Mouse (Mus musculus): ENCODE data around the gene Rnf130. TPM values are rescaled to one million over a fixed set of nuclear protein-coding genes. Genes with fewer than 3 reads are reported as not detected.
A peak's percentile ranks its signal among the peaks of the same experiment; 100 is the strongest.
"Not testable (repeated sequence)": the region's sequence is repeated elsewhere in the genome, so short reads cannot be mapped to it uniquely, and the experiment has no call there.

Rnf130 gene
- total RNA-seq, 2 experiments from 2014 or later = 41.3 to 44.0 TPM

DNA sequence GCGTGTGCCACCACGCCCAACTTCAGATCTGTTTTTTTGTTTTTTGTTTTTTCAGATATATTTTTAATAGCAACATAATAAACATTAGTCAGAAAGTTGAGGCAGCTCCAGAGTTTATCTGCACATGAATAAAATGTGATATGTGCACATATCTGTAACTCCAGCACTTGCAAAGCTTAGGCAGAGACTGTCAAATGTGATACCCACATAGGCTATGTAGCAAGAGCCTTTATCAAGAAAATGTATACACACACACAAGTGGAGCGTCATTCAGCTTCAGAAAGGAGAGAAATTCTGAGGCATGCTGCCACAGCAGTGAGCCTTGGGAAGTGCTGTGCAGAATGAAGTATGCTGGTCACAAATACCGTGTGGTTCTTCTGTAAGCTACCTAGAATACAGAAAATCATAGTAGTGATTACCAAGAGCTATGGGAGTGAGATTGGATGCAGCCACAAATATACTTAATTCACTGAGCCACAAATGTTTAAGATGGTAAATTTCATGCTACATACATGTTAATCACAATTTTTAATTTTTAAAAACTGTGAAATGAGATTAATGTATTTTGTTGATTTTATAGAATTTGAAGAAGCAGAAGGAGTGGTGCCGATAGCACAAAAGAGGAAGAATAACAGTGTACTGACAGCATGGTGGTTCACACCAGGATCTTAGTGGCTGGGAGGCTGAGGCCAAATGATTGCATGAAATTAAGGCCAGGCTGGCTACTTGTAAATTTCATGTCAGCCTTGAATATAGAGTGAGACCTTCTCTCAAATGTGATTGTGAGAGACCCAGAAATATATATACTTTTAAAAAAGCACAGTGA lies 56.4 kb downstream of the Rnf130 start:
- no peak for DNase-seq (ENCODE audit: low spot score in 2 of 2)

DNA sequence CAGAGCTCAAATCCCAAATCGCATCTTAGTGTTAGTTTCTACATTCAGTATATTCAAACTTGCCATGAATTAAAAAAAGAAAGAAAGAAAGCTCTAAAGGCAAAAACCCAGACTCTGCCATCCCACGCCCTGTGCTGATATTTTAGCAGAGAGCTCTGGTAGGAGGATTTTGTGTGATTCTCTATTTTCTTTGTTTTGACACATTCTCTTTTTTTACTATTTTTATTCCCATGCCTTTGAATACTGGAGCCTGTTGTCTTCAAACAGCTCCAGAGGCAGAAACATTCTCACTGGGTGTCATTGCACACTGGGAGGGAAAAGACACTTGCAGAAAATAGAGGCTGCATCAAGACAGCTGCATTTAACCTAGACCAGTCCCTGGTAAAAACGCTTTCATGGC lies 61.1 kb downstream of the Rnf130 start:
- no peak for DNase-seq (ENCODE audit: low spot score in 2 of 2)

DNA sequence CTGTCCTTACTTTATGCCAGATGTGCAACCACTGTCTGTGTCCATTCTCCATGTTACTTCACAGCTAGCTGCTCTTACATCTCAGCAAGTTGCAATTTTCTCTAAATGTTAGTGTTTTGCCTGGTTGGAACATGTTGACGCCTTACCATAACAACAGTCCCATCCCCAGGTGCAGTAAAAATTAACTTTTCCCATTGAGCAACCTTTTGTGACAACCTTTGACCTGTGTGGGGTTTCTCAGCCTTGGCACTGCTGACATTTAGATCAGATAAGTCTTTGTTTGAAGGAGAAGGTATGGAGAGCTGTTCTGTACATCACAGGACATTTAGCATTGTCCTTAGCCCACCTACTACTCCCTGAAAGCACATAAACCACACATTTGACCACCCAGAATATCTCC lies 64.7 kb downstream of the Rnf130 start:
- DNase-seq (ENCODE audit: low spot score in 2 of 2) = no peak

DNA sequence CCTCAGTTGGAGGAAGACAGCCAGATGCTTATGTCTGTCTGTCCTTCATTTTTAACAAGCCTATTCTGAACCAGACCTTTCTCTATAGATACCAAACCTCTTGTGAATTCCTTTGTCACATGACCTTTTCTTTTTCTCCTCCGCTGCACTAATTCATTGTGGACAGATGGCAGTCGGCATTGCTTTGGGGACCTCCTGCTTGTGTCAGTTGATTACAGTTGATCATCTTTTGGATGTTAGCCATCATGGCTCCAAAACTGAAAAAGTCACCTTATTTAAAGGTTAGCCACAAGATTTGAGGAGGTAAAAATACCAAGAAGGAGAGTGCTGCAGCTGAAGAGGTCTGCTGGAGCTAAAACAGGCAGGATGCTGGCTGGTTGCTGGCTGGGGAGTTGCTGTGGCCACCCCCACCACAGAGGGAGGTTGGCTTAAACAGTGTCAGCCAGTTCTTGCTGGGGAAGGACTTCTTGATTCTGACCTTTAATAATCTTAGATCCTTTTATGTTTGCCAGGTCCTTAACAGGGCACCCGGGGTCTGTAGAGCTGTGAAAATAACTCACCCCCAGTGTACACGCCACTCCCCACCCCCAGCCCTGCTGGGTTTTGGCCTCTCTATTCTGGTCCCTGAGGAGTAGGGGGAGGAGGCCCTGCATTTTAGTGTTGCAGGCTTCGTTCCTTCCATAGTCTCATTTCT lies 66.0 kb downstream of the Rnf130 start:
- no peak for DNase-seq (ENCODE audit: low spot score in 2 of 2)

DNA sequence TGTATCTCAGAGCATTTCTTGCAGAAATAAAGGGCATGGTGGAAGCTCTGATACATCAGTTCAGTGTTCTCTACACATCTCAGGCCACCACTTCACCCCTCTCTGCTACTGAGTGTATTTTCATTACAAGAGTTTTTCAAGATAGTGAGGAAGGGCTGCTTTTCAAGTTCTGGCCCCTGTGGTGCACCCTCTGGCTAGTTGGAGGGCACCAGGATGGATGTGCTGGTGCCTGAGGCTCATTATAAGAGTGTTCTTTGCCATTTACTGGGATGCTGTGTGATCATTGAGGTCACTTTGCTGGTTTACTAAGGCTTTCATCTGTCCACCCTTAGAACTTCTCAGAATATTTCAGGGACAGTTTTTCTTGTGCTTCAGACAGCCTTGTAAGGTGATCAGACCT lies 66.5 kb downstream of the Rnf130 start:
- DNase-seq (ENCODE audit: low spot score in 2 of 2) = no peak

DNA sequence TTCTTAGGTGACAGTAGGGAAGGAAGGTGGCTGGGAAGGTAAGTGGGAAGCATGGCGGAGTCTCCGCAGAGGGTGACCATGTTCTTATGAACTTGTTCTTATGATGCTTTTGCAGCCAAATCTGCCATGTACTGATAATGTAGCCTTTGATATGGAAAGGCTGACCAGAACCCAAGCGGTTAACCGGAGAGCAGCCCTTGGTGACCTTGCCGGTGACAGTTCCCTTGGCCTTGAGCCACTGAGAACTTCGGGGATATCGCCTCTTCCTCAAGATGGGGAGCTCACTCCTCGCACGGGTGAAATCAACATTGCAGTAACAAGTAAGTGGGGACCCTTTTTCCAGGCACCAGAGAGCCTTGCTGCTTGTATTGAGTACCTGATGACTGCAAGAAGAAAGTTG lies 70.5 kb downstream of the Rnf130 start:
- DNase-seq (ENCODE audit: low spot score in 2 of 2) = no peak

DNA sequence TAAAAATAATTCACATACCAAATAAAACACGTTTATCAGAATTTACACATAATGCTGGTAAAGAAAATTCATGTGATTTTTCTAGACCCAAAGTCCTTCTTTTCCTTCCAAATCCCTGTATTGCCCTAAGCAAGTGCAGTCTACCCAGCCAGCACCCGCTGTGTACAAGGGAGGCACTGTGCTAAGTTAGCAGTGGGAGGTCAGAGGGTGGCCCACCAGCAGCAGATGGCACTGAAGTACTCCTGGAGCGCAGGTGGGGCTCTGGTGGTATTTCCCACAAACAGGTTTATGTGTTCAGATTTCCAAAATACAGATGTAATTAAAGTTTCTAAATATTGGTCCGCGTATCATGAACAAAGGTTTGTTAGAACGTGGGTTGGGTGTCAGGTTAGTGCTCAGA lies 71.9 kb downstream of the Rnf130 start:
- DNase-seq (ENCODE audit: low spot score in 2 of 2) = no peak

DNA sequence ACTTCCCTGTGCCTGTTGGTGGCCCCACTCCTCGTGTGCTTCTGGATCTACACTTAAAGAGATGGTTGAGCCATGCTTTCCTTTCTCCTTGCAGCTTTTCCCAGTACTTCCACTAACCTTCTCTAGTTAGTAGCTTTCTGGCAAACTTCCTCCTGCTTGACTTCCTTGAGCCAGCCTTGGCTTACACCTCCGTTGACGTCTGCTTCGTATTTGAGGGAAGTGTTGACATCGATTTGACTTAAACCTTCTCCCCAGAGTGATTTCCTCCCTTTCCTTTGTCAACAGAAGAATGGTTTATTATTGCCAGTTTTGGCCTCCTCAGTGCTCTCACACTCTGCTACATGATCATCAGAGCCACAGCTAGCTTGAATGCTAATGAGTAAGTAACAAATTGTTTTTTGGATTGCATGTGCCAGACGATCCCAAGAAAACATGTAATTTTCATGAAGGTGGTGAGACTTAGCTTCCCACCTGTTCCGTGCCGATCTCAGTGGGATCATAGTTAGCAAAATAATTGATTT lies 73.9 kb downstream of the Rnf130 start:
- DNase-seq (ENCODE audit: low spot score in 2 of 2) = no peak

DNA sequence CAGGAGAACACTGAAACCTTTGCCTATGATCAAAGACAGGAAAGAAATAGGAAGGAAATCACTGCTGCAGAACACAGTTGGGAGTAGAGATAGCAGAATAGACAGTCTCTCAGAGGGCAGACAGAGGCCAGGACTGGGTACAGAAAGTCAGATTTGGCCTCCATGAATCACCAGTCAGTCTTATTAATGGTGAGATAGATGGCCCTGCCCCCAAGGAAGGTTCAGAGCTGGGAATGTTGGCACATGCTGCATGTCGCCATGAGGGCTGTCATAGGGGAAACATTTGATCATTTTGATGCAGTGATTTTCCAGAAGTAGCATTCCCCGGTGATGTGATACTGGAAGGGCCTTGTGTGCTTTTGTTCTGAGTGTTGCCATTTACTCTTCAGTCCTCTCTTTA lies 74.5 kb downstream of the Rnf130 start:
- DNase-seq (ENCODE audit: low spot score in 2 of 2) = no peak

DNA sequence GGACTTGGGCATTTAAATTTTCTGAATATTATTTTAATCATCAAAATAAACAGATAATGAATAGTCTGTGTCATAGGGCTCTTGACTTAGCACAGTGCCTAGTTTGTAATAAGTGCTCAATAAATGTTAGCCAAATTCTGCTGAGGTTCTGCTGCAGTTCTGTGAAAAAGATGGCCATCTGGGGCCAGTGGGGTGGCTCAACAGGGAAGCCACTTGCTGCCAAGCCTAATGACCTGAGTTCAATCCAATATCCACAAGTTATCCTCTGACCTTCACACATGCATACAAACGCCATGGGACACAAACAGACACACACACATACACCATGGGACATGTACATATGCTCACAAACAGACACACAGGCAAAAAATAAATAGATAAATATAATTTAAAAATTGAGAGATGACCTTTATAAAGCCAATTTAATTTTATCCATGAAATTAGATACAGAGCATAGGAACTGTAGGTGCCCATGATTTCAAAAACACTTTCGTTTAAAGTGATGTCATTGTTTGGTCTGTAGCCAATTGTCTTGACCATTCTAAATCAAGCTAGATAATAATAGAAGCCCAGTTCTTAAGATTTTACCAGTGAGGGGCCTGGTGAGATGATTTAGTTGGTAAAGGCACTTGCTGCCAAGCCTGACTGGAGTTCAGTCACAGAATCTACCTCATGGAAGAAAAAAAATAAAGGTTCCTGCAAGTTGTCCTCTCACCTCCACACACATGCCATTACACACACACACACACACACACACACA lies 75.6 kb downstream of the Rnf130 start:
- DNase-seq (ENCODE audit: low spot score in 2 of 2) = no peak

DNA sequence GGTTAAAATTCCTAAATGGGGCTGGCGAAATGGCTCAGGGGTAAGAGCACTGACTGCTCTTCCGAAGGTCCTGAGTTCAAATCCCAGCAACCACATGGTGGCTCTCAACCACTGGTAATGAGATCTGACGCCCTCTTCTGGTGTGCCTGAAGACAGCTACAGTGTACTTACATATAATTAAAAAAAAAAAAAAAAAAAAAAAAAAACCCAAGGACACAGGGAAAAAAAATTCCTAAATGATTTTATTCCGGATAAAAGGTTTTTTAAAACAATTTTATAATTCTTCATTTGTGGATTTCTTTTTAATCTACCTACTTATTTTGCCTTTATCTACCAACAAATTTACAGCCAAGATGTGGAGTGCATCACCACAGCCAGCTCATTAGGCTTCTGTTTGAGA lies 76.8 kb downstream of the Rnf130 start:
- not testable (repeated sequence) for DNase-seq (ENCODE audit: low spot score in 2 of 2)

DNA sequence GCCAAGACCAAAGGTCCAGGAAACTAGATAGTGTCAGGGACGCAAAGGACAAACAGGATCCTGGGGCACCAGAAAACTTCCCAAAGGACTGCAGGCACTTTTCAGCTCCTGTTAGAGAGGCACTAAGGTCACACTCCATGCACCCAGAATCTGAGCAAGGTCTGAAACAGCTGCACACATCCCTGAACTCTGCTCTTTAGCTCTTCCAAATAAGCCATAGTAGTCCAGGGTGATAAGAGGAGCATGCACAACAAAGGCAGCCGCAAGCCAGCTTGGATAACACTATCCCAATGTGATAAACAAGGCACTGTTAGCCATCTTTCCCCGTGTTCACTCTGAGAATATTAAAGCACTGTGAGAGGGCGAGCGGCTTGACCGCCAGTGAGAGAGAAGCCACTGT lies 78.9 kb downstream of the Rnf130 start:
- DNase-seq (ENCODE audit: low spot score in 2 of 2) = no peak

DNA sequence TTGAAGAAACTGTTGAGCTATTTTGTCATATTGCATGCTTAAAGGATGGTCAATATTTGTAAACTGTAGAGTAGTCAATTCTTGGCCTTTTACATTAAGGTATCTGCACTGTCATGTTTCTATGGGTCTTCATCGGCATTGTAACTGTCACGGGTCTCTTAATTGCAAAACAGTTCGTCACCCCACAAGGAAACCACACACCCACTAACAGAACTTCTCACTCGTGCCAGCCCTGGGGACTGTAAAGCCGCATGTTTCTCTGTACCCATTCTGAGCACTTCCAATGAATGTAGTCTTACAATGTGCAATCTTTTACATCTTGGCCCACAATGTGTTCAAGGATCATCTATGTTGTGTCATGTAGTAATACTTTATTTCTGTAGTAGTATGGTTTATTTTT lies 80.1 kb downstream of the Rnf130 start:
- no peak for DNase-seq (ENCODE audit: low spot score in 2 of 2)

DNA sequence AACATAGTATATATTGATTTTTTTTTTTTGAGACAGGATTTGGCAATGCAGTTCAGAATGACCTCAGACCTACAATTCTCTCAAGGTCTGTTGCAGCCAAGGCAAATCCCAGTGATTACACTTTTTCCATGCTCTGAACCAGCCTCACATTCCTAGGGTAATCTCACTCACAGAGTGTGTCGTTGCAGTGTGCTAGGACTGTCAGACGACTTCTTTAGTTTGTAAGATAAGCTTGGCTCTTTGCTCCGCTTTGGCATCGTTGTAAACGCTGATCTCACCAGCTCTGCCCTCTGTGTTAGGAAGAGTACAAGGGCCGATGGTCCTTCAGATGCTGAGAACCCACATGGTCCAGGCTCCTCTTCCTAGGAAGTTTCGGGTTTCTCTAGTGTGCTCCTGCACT lies 80.9 kb downstream of the Rnf130 start:
- peak in 1 of 2 experiments; percentile 15 for DNase-seq (ENCODE audit: low spot score in 2 of 2)

DNA sequence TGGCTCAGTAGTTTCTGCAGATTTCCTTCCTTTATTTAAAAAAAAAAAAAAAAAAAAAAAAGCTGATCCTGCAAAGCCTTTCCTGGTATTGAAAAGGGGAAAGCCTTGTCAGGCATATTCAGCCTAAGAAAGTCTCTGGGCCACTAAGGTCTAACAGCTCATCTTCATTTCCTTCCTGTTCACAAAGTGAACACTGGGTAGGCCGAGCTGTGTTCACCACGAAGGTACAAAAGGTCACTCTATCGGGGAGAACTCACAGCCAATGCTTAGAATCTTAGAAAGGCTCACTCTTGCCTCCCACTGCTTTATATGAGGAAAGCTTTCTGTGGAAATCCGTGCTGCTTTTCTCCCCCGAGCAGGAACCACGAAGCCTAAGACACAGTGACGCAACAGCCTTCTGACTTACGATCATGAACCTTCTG lies 83.7 kb downstream of the Rnf130 start:
- DNase-seq (ENCODE audit: low spot score in 2 of 2) = no peak

DNA sequence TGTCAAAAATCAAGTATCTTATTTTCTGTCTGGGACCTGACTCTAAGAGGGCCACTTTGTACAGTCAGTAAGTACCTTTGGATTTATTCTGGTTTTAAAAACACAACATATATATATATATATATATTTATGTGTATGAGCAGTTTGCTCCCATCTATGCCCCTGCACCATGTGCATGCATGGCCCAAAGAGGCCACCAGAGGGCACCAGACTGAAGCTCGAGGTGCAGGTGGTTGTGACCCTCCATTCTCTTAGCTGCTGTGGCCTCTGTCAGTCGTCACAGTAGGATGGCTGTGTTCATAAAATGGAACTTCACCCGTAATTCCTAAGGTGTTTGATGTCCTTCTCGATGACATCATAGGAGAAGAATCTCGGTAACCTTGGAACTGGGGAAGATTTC lies 89.2 kb downstream of the Rnf130 start:
- DNase-seq (ENCODE audit: low spot score in 2 of 2) = peak; percentile 45 to 63

DNA sequence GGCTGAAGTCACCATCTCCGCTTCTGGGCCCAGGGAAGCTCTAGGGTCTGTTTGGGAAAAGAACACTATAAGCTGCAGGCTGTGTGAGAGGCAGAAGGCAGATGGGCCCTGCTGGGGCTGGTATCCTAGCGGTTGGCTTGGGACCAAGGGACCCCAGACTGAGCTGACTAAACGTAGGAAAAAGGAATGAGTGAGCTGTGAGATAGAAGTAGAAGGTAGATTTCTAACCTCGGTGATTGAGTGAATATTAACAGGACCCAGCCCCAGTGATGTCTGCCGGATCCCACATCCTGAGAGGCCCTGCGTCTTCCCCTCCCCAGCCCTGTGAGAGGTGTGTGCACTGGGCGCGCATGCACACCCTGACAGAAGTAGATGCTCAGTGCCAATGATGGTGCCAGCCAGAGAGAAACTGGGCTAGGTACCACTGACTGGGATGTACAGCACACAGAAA lies 97.5 kb downstream of the Rnf130 start:
- no peak for DNase-seq (ENCODE audit: low spot score in 2 of 2)

DNA sequence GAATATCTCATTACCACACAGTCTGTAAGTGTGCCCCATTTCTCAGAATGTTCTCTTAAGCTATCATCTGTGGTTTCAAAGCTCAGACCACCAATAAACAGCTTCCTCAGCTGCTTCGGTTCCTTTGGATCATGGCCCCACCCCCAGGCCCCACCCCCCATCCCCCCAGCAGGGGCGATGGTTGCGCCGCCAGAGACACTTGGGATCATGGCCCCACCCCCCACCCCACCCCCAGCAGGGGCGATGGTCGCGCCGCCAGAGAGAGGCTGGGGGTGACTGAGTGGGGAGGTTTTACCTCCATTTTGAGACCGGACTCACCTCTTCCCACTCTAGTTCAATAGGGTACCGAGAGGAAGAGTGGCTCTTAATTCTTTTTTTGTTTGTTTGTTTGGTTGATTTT lies 102.6 kb downstream of the Rnf130 start:
- DNase-seq (ENCODE audit: low spot score in 2 of 2) = no peak

DNA sequence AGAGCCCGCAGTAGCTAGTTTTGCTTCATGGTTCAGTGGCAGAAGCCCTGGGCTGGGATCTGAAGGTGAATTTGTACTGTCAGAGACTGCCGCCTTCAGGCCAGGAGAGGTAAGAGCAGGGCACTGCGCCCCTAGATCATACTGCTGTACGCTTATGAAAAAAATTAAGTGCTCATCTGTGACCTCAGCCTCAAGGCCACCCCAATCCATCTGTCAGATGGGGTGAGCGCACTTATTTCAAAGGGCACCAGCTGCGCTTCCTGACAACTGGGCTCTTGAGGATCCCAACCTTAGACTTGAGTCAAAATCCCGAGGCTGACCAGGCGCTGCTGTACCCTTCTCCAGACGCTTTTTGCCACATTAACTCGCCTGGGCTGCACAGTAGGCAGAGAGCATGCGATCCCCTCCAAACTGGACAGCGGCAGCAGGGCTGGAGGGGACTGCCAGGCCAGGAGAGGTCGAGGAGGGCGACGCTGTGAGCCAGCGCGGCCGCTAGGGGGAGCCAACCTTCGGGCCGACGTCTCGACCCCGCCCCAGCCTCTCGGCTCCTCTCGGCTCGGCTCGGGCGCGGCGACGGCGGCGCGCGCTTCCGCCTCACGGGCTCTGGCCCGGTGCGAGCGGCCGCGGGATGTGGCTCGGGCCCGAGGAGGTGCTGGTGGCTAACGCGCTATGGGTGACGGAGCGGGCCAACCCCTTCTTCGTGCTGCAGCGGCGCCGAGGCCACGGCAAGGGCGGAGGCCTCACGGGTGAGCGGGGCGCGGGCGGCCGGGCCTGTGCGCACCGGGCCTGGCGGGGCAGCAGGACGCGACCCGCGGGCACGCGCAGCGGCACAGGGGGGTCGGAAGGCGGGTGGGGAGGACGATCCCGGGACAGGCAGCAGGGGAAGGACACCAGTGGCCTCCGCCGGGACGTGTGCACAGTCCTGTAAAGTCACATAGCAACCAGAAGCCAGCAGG lies 105.9 kb downstream of the Rnf130 start, which contains the start of gene Tbc1d9b:
Tbc1d9b (plus strand) TSS at position 586 of the 956 bp plus-strand sequence.
- peak; percentile 90 to 93 for DNase-seq (ENCODE audit: low spot score in 2 of 2)

DNA sequence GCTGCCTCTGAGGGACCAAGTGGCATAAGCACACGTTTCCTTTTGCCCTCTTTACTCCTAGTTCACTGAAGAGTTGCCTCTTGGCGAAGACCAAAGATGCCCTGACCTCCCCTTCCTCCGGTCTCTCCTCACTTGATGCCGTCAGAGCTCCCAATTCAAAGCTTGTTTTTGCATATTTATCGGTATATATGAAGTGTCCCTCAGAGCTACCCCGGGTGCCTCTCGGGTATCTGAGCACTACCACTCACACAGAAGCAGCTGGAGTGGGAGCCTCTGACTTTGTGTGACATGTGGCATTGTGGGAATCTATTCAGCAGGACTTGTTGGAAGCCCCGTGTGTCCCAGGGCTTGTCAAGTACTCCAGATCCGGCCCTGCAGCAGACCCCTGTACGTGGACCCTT lies 106.7 kb downstream of the Rnf130 start:
- DNase-seq (ENCODE audit: low spot score in 2 of 2) = no peak
